Mouse (Mus musculus) layer of hippocampus, postnatal 36 days (tissue): Measurements from ENCODE around the gene Ndufv2. TPM values are rescaled to one million over a fixed set of nuclear protein-coding genes. Genes with fewer than 3 reads are reported as not detected.

ENCODE experiments used
- DNase-seq, 2 experiments: peaks; one replicate each; pipeline ENCODE4 v3.0.0; 2022
- total RNA-seq, 2 experiments: library from RNA; stranded (reverse); gene quantifications; 2 replicates each; pipeline ENCODE4 v1.2.3; 2021

Gene Ndufv2
- total RNA-seq, result 100 to 1,000 TPM; 257 to 261 TPM

DNA sequence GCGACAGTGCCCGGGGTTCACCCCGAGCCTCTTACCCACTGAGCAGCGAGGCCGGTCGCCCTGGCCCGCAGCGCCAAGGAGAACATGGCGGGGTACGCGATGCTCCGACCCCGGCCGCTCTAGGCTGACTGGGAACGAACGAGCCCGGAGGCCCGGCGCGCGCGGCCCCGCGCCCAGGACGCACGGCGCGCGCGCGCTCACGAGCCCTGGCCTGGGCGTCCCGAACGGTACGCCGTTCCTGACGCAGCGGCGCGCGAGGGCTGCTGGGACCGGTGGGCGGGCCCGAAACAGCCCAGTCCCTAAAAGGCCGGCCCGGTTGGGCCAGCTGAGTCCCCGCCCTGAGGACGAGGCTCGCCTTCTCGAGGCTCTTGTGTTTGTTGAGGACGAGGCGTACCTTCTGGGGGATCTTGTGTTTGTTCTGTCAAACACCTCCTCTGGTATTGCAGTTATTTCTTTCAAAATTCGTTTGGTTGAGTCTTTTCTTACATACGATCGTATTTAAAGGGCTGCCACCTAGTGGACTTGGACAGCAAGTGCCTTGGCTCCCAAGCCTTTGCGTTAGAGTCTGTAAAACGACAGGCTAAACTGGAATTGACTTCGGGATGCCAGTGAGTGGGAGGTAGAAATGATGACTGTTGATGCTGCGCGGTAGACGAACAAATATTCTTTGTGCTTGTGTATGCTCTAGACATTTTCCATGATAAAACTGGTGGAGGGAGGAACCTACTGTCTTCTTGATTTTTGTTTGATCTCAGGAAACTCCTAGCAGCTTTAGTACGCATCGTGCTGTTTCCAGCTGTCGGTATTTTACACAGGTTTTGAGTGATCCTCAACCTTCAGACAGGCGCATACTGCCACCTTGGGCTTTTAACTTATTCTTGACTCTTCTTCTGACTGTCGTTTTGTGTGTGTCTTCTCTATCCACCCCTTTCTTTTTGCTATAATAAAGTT, at the start of gene Ndufv2:
TSS of gene Ndufv2 (minus strand) at position 180 of the 951 bp plus-strand sequence.
- DNase-seq, result peak; percentile 90

DNA sequence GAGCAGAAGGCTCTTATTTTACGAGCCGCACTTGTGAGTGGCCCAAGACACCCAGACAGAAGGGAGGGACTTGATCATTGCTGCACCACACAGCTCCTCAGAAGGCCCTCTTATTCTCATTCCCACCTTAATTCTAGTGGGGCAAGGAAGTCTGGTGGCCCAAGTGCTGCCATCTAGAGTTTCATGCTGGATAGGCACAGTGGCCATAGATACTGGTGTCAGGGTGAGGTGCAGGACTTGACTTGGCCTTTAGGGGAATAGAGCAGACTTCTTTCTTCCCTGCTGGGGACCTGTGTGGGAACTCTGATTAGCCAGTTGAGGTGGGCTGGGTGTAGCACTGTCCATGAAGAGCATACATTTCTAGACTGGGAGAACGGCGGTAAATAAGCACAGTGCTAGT, 29.9 kb upstream of the Ndufv2 start:
- DNase-seq, result no peak

DNA sequence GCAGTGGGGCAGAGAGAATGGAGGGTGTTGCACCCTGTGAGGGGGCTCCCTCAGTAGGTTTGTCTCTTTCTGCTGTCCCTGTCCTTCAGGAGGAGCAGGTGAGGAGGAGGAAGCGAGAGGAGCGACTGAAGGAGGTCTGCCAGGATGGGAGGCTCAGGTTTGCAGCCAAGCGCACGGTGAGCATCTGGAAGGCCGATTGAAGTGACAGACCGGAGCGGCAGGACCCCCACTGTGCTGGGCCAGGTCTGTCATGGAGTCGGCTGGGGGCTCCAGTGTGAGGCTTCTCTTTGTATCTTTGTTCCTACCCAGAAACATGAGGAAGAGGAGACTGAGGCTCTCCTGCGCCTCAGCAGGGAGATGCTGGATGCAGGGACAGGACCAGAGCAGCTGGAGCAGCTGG, 29.0 kb upstream of the Ndufv2 start:
- no peak for DNase-seq

DNA sequence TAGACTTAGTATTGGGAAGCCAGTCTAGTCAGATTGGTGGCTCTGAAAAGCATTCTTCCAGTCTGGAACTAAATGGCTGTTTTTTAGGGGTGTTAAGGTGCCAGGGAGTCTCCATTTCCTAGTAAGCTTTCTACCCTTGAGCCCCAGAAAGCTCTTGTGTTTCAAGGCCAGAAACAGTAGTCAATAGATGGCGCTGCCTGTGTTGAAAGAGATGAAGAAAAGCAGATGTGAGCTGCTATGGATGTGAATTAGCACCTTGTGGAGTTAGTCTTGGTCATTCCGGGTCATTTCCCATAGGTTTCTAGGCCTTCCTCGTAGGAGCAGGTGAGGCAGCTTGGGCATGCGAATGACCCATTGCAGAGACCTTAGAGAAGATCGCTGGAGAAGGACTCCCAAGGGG, 23.9 kb upstream of the Ndufv2 start:
- no peak for DNase-seq

DNA sequence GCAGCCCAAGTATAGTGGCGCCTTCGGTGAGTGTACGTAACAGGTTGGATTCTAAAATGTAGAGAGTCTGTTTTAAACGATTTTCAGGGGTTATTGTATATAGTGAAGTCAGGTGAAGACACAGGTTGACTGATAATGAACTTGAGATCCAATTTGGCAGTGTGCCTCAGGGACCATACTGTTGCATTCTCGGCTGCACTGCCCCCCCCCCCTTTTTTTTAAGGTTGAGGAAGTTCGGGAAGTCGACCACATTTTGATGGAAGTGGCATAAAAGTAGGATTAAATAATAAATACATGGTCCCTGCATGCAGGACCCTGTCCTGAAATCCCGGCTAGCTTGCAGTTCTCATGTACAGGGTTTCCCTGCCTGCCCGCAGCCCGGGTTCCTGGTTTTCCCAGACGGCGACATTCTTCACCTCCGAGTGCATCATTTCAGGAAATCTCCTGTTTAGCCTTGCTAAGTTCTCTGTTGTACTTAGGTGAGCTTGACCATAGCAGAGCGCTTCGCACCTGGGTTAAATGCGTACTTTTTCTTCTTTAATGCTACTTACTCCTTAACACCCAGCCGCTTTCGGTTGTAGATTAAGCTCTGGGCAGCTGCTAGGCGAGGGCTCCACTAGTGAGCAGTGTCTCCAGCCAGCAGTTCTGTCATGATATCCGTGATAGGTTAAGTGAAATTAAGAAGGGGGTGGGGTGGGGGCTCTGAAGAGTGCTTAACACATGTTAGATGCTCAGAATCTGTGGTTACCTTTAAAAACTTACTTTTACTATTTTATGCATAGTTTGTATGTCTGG, 22.7 kb upstream of the Ndufv2 start:
- DNase-seq, result no peak

DNA sequence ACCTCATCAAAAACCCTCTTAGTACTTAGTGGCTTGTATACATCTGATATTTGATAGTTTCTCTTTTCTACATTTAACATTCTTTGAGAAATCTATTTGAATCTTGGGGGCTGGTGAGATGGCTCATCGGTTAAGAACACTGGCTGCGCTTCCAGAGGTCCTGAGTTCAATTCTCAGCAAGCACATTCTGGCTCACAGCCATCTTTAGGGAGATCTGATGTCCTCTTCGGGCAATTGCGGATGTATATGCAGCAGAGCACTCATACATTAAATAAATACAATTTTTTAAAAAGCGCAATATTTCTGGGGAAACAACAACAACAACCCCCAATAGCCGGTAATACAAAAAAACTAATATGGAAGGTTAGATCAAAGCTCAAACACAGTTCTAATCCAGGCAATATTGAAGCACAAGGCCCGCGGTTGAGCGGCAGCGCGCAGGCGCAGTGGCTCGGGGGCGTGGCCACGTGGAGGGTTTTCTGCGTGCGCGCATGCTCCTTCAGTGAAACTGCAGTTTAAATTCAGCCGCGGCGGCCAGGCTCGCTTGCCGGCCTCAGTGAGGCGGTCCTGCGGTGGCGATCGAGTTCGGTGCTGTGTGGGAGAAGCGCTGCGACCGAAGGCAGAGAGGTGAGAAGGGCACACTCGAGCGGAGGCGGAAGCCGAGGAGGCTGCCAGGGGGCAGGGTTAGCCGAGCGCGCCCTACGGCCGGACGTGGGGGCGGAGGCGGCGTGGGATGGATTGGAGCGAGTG, 21.9 kb upstream of the Ndufv2 start, which contains the start of gene Ddx11:
TSS of gene Ddx11 (plus strand) at position 455 of the 750 bp plus-strand sequence.
- peak; percentile 89 to 90 for DNase-seq

DNA sequence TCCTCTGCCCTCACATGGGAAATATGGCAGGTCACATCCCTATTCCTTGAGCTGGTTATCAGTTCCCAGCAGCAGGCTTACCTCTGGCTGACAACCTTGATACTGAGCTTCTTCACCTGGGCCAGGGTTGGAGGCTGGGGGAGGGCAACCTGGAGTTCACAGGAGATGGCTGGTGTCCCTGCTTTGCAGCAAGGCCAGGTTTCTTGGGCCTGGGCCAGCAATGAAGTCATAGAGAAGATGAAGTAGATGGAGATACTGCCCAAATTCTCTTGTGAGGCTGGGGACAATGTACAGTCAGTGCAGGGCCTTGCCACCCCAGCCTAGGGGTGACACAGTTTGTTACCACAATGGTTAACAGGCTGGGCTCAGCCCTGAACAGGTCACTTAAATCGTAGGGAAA, 19.3 kb upstream of the Ndufv2 start:
- no peak for DNase-seq

DNA sequence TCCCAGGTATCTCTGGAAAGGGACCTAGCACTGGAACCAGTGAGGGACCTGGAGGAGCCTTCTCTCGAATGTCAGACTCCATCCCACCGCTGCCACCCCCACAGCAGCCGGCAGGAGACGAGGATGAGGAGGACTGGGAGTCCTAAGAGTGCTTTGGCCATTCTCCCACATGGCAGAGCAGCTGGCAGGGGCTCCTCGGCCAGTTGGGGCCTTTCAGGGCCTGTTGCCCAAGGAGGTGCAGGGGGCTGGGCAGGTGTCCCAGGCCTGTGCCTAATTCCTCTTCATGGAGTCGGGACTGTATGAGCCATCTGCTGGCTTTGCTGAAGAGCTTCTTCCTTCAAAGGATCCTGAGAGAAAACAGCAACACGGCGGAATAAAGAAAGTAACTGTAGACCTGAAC, 17.6 kb upstream of the Ndufv2 start:
- no peak for DNase-seq

DNA sequence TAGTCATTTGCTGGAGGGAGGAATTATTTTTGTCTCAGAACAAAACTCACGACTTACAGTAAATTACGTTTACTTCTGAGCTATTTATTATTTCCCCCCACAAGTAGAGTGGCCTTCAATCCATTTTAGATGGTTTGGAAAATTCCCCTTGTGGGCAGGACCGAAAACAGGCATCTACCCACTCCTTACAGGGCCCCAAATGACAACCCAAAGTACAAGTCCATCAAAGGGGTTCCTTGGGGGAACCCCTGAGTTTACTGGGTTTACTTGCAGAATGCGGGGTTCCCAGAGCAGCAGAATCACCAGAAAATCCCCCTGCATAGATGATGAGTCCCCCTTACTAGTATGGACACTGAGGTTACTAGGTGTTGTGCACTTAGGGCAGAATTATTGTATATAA, 10.8 kb upstream of the Ndufv2 start:
- no peak for DNase-seq

DNA sequence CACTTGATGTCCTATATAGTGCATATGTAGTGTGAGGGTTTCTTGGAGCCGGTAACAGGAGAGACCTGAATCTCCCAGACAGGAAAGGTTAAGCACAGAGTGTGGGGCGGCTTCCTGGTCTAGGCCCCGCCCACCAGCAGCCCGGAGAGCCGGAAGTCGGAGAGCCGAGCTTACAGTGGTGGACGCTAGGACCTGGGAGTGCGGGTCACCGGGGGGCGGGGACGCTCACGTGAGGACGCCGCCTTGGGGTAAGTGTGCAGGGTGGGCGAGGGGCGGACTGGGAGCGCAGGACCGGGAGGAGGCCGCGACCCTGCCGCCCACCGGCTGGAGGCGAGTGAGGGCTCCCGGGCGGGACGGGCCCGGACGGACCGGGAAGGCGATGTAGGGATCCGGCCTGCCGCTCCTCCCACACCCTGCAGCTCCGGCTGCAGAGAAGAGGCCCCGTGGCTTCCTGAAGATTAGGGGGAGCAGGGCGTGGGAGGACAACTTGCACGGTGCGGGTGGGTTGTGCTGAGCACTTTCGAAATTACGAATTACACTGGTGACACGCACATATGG, 10.1 kb upstream of the Ndufv2 start, which contains the start of gene Washc1:
TSS of gene Washc1 (plus strand) at position 144 of the 558 bp plus-strand sequence.
- DNase-seq, result peak; percentile 82 to 84

DNA sequence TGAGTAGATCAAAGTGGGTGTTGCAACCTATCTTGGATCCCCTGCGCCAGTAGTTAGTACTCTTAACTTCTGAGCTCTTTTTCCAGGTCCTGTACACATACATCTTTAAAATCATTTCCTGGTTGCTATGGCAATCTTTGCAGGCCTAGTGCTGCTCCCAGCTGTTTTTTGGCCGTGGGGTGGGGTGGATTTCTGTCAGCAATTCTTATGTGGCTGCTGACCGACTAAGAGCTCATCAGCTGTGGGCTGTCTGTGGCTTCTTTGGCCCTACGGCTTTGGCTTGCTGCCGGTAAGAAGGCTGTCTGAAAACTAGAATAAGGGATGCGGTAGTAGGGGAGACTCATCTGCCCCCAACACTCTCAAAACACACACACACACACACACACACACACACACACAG, 9.4 kb upstream of the Ndufv2 start:
- no peak for DNase-seq

DNA sequence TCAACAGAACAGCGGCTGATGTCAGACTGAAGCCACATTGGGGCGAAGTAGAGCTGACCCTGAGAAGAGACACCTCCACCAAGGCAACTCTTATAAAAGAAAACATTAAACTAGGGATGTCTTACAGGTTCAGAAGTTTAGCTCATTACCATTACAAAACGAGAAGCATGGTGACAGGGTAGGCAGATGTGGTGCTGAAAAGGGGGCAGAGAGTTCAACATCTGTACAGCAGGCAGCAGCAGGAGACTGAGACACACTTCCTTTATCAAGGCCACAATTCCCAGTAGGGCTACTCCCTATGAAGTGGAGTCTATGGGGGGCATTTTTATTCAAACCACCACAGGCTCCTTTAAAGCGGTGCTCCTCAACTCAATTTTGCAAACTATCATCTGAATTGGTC, 6.8 kb upstream of the Ndufv2 start:
- DNase-seq, result no peak

DNA sequence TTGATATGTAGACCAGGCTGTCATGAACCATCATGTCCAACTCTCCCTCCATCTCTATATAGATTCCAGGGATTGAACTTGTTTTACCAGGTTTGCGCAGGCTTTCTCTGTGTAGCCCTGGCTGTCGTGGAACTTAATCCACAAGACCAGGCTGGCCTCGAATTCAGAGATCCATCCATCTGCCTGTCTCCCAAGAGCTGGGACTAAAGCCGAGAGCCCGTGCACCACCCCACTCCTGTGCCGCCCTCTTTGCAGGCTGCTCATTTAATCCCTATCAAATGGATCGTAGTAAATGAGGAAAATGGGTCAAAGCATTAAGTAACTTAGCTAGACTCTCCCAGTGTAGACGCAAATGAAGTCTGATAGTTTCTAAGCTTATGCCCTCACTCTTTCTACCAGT, 6.1 kb upstream of the Ndufv2 start:
- no peak for DNase-seq

DNA sequence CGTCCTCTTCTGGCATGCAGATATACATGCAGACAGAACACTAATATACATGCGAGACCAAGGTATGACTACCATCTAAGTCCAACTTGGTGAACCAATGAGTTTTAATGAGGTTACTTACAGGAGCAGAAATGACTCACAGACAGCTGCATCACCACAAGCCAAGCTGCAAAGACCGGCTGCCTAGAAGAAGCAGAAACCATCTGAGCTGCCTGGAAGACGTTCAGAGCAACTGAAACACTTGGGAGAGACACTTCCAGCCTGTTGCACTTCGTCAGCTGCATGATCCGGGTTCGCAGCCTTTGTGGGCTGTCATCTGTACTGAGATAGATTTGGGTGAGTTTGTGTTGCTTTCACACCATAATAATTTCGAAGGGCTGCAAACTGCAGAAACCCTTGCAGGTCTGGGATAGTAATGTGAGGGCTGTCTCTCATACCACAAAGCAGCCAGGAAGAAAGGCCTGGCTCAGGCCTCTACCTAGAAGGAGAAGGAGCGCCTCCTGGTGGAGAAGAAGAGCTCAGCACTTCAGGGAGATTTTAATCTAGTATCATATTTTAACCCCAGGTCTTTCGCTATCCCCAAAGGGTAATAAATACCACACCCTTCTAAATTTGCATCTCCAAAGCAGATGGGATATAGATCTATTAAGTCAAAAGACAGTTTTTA, 5.4 kb upstream of the Ndufv2 start:
- DNase-seq, result peak in 1 of 2 experiments; percentile 33

DNA sequence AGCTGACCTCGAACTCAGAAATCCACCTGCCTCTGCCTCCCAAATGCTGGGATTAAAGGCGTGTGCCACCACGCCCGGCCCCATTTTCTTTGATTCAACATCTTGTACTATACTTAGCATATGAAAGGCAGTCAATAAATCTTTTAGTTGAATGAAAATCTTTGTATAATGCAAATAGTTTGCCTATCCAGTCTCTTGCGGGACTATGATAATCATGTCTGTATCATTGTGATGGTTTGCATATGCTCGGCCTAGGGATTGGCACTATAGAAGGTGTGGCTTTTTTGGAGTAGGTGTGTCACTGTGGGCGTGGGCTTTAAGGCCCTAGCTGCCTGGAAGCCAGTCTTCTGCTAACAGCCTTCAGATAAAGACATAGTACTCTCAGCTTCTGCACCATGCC, 2.7 kb upstream of the Ndufv2 start:
- no peak for DNase-seq

DNA sequence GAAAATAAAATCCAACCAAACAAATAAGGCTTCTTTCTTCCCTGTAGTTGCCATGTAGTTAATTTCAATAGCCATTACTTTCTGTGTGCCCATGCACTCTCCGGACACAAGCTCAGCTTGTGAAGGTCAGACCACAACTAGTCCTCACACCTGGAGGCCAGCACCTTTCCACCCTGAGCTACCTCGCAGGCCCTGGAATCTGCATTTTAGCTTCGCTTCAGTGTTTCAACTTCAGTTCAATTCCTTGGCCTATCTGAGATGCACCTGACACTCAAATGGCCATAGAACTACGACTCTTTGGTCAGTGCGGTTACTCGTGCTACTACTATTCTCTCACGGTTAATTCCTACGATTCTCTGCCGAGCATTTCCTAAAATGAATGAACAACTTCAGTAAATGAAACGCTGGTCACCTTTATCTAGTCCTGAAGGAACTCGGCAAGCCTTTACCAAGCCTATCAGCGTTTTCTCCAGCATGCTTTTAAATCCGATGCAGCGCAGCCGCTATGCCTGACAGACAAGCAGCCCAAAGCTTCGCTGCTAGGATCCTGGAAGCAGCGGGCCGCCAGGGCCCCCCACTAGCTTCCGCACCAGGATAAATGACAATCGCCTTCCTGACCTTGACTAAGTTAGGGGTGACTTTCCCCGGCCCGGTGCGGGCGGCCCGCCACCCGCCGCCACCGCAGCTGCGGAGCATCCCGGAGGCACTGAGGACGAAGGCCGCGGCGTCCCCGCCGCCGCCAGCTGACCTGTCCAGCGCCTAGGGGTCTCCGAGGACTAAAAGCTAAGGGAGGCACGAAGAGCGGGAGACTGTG, 586 bp downstream of the Ndufv2 start:
- DNase-seq, result no peak

DNA sequence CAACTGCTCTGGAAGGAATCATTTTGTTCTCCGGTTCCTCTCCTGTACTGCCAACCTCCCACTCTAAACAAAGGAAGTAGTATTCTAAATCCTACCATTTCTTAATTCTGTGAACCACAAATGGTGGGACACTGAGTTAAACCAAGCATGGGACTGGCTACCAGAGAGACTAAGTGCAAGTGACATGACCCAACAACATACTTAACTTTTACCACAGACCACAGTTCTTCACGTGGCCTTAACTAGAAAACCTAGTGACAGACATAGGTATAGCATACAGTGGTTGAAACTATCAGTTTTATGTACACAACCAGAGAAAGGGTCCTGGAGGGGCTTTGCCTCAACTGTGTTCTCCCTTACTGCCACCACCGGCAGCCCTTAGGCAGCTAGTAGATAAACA, 8.7 kb downstream of the Ndufv2 start:
- no peak for DNase-seq

DNA sequence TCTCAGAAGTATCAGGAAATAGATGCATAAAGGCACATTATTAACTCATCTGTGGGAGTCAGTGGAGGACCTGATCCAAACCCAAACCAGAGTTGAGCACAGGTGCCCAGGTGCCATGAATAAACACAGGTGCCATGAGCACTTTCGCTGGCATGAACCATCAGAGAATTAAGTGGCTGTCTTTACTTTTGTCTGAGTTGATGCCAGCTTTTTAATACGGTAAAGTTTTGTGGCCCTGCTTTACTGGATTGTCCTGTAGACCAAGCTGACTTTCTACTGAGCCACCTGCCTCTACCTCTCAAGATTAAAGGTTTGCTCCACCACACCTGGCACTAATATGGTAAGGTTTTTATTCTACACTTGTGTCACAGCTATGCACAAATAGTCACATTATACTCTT, 9.3 kb downstream of the Ndufv2 start:
- DNase-seq, result no peak

DNA sequence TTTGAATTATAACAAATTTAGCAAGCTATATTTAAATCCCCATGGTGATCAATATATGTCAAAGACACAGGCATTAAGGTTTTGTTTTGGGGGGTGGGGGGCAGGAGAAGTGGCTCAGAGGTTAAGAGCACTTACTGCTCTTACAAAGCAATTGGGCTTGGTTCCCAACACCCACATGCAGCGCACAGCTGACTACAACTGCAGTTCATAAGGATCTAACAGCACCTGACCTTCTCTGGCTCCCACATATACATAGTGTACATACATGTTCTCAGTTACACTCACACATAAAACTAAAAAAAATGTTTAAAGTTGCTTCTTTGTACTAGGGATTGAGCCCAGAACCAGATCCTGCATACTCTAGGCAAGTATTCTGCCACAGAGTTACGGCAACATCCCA, 10.0 kb downstream of the Ndufv2 start:
- DNase-seq, result no peak

DNA sequence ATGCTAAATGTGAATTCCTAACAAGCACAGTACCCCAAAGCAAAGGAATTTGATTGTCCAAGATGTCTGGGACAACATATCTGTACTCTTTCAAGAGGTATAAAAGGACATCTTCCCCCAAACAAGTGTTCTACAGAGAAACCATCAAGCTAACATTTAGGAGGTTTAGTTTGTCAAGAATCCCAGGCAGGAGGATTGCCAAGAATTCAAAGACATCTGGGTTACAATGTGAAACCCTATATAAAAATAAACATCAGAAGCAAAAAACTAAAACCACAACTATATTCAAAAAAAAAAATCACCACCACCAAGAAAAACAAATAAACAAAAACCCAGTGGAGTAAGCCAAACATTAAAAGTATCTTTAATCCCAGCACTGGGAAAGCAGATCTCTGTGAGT, 11.1 kb downstream of the Ndufv2 start:
- no peak for DNase-seq

DNA sequence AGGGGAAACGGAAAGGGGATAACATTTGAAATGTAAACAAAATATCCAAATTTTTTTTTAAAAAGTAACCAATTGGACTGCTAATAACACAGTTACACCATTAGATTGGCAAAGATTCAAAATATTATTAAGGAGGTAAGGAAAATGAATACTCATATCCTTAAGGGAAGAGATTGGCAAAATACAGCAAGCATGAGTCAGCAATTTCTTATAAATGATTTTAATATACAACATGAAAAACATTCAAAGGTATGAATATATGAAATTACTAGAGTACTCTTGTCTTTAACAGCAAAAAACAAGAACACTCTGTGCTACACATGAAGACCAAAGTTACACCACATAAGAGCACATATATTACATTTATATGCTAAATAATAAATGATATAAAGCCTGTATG, 16.3 kb downstream of the Ndufv2 start:
- DNase-seq, result no peak
